Mouse (Mus musculus): Measurements from ENCODE around the gene Pdgfc. TPM values are rescaled to one million over a fixed set of nuclear protein-coding genes. Genes with fewer than 3 reads are reported as not detected.

The Pdgfc gene
- polyA plus RNA-seq, 1 experiment from 2014 or later: 6.6 TPM

GRCm38 (mm10) chr3:81242697-81243590, 206.7 kb downstream of the Pdgfc start:
- ATAC-seq (ENCODE audit: low FRiP score, low read depth): no peak
- H3K4me3 ChIP-seq: no peak overlapping the region
- H3K36me3 ChIP-seq: no peaks in the 10 kb centered on the region
- H3K9me3 ChIP-seq: no peaks in the 10 kb centered on the region
- H3K27me3 ChIP-seq: no peaks in the 10 kb centered on the region
- H3K9ac ChIP-seq: no peak overlapping the region
- H3K4me2 ChIP-seq: no peak overlapping the region
- H3K27ac ChIP-seq (replicated peaks): no peak overlapping the region
- WGBS: 14% methylated on average over 7 of the region's 7 CpGs
- no peaks in the 10 kb centered on the region; the same call in 1 of the 2 replicates for H3K4me1 ChIP-seq (replicated peaks)

- H3K9me3 ChIP-seq: no peaks in the 10 kb centered on the region
- no peaks in the 10 kb centered on the region for H3K36me3 ChIP-seq
- H3K4me3 ChIP-seq: no peak overlapping the region
- ATAC-seq (ENCODE audit: low FRiP score, low read depth): no peak
- H3K27me3 ChIP-seq: no peaks in the 10 kb centered on the region
- 60% methylated on average over 6 of the region's 6 CpGs for whole genome bisulfite sequencing
- H3K27ac ChIP-seq (replicated peaks): no peak overlapping the region
- H3K4me2 ChIP-seq: no peak overlapping the region
- H3K9ac ChIP-seq: no peak overlapping the region
- H3K4me1 ChIP-seq (replicated peaks): no peaks in the 10 kb centered on the region; the same call in 1 of the 2 replicates
These were observed 207.4 kb downstream of the Pdgfc start for GRCm38 (mm10) chr3:81243591-81243990.

GRCm38 (mm10) chr3:81262801-81263200, 226.6 kb downstream of the Pdgfc start:
- H3K4me1 ChIP-seq (replicated peaks): no peaks in the 10 kb centered on the region
- 94% methylated on average over 1 of the region's 1 CpGs for WGBS
- no peak for ATAC-seq (ENCODE audit: low FRiP score, low read depth)

More at GRCm38 (mm10) chr3:81262801-81263200, 226.6 kb downstream of the Pdgfc start:
- Histone ChIP-seq H3K27ac (replicated peaks) (no peak overlapping the region), H3K9me3 (no peaks in the 10 kb centered on the region), H3K36me3 (no peaks in the 10 kb centered on the region), H3K4me3 (no peak overlapping the region), H3K27me3 (no peaks in the 10 kb centered on the region), H3K4me2 (no peak overlapping the region), H3K9ac (no peak overlapping the region)

Other genes with a start within 250 kb of the Pdgfc start
- 158 and 174 TPM in 2 replicates for gene Gria2, start 233.6 kb upstream of the Pdgfc start, polyA plus RNA-seq (2015; fragmentation: Nextera tagmentation; extraction: Ambion mirVana)
- gene Glrb, start 122.8 kb upstream of the Pdgfc start, polyA plus RNA-seq (2015; fragmentation: Nextera tagmentation; extraction: Ambion mirVana): 45.6 and 45.8 TPM in 2 replicates

All from hindbrain, embryonic 15.5 days (tissue).